In the genomic region with DNA sequence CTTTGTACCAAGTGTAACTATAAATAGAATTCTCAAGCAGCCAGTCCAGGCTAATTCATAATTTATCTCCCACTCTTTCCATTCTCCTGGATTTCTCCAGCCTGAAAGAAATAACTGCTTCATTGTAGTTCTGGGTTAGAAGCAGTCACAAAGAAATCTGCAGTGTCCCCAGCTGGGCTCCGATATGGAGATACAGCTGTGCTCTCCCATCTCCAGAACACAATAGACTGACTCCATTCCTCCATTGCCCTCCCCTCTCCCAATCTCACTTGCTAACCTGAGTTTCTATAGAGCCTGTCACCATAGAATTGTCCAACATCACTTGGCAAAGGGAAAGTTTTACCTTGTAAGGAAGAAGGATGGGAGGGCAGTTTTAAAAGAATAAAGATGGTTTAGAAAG, we compare ENCODE assay signal across 23 mouse cellular contexts.
DNase-seq lines count a peak whose midpoint lies in the region; ATAC-seq and TF ChIP-seq lines count a peak whose summit lies in the region.
"Had no signal": no experiment of that assay in that cellular context is flagged by ENCODE, and none has a peak within 500 bp of the region (broad histone marks: within the 10 kb centered on the region; RNA-seq: fewer than 3 reads in every experiment).

No protein-coding gene starts in this region.

- H3K4me2 ChIP-seq in heart, embryonic 12.5 days, result 0 out of 2 replicates have a peak overlapping the region, but pooled peaks have one; percentile 16
- peak overlapping the region; percentile 7; the same call in 1 of the 2 replicates for H3K4me2 ChIP-seq in heart, embryonic 15.5 days
- H3K4me2 ChIP-seq in midbrain, embryonic 13.5 days (replicated peaks), result no peak overlapping the region
- H3K4me2 ChIP-seq in midbrain, embryonic 11.5 days, result no peak overlapping the region
- H3K4me2 ChIP-seq: forebrain, embryonic 13.5 days; hindbrain, embryonic 14.5 days had no signal

- H3K9ac ChIP-seq in heart, embryonic 12.5 days, result no peak overlapping the region
- H3K9ac ChIP-seq in heart, embryonic 15.5 days, result no peak overlapping the region
- H3K9ac ChIP-seq in heart, adult 2 months (ENCODE audit: low read depth, low read length), result no peak overlapping the region
- no peak overlapping the region for H3K9ac ChIP-seq in midbrain, embryonic 13.5 days (replicated peaks)
- no peak overlapping the region for H3K9ac ChIP-seq in midbrain, embryonic 11.5 days (ENCODE audit: low read length)
- H3K9ac ChIP-seq: forebrain, embryonic 13.5 days; hindbrain, embryonic 14.5 days had no signal

- 28% methylated on average over 1 of the region's 1 CpGs for WGBS in heart, embryonic 12.5 days
- WGBS in heart, embryonic 15.5 days, result 30% methylated on average over 1 of the region's 1 CpGs
- 47% methylated on average over 1 of the region's 1 CpGs for WGBS in heart, adult 2 months
- WGBS in midbrain, embryonic 13.5 days, result 17% methylated on average over 1 of the region's 1 CpGs
- WGBS in midbrain, embryonic 11.5 days, result 52% methylated on average over 1 of the region's 1 CpGs

- H3K4me1 ChIP-seq in heart, embryonic 12.5 days (replicated peaks), result peaks cover 16% of the 10 kb centered on the region
- H3K4me1 ChIP-seq in heart, embryonic 15.5 days (replicated peaks), result peaks cover 13% of the 10 kb centered on the region
- H3K4me1 ChIP-seq in heart, adult 2 months (ENCODE audit: control insufficient read depth, insufficient read depth, low read length), result peaks cover 3% of the 10 kb centered on the region; the same call in 1 of the 2 replicates
- H3K4me1 ChIP-seq in midbrain, embryonic 13.5 days (replicated peaks), result no peaks in the 10 kb centered on the region; the same call in 1 of the 2 replicates
- no peaks in the 10 kb centered on the region for H3K4me1 ChIP-seq in midbrain, embryonic 11.5 days (ENCODE audit: control insufficient read depth, insufficient read depth, low read length)
- H3K4me1 ChIP-seq: forebrain, embryonic 10.5 days; forebrain, embryonic 13.5 days had no signal

- no peak for DNase-seq in heart, postnatal 25 days (ENCODE audit: low spot score)
- no peak for DNase-seq in heart, adult 2 months
- no peak for DNase-seq in midbrain, embryonic 11.5 days (ENCODE audit: low spot score, missing footprints)
- peak; percentile 14 for DNase-seq in retina, postnatal 1 day
- DNase-seq in retina, embryonic 14.5 days (ENCODE audit: low spot score), result no peak
- DNase-seq: adrenal gland, adult 8-10 months; adrenal gland, postnatal 25 days; cerebellum, adult 18-20 months; cerebellum, adult 9-10 months; cerebellum, postnatal 14 days; gastrocnemius, postnatal 10 days; gastrocnemius, postnatal 36 days; heart, postnatal 36 days had no signal

- TF ChIP-seq POLR2A in heart, adult 2 months (IDR thresholded peaks at IDR 0.05; ENCODE audit: insufficient read depth, low read depth, low read length), result no peak

- TF ChIP-seq EP300 in heart, adult 2 months (IDR thresholded peaks at IDR 0.05; ENCODE audit: insufficient read depth, low read depth, low read length), result no peak

- ATAC-seq in heart, embryonic 12.5 days (ENCODE audit: insufficient number of reproducible peaks, low FRiP score), result no peak
- ATAC-seq in heart, embryonic 15.5 days (replicated peaks; ENCODE audit: insufficient number of reproducible peaks, insufficient read depth, low FRiP score, low read depth), result no peak
- ATAC-seq in midbrain, embryonic 13.5 days, result no peak
- ATAC-seq in midbrain, embryonic 11.5 days (ENCODE audit: low FRiP score), result no peak
- ATAC-seq: activated CD4-positive, CD25-positive, alpha-beta regulatory T cell, adult 4 months; forebrain, embryonic 13.5 days; forebrain, embryonic 16.5 days; hindbrain, postnatal 0 days; intestine, postnatal 0 days had no signal

- no peaks in the 10 kb centered on the region for H3K36me3 ChIP-seq in heart, embryonic 12.5 days
- no peaks in the 10 kb centered on the region for H3K36me3 ChIP-seq in heart, embryonic 15.5 days
- H3K36me3 ChIP-seq in heart, adult 2 months (ENCODE audit: control insufficient read depth, insufficient read depth, low read length), result no peaks in the 10 kb centered on the region
- no peaks in the 10 kb centered on the region for H3K36me3 ChIP-seq in midbrain, embryonic 13.5 days
- H3K36me3 ChIP-seq in midbrain, embryonic 11.5 days (ENCODE audit: control insufficient read depth, insufficient read depth, low read length), result no peaks in the 10 kb centered on the region
- H3K36me3 ChIP-seq: forebrain, embryonic 10.5 days had no signal

- H3K79me2 ChIP-seq in heart, adult 2 months (replicated peaks; ENCODE audit: control insufficient read depth, insufficient read depth, low read length), result no peaks in the 10 kb centered on the region

- H3K4me3 ChIP-seq in heart, embryonic 12.5 days, result no peak overlapping the region
- no peak overlapping the region for H3K4me3 ChIP-seq in heart, embryonic 15.5 days
- H3K4me3 ChIP-seq in heart, adult 2 months, result no peak overlapping the region
- H3K4me3 ChIP-seq in midbrain, embryonic 13.5 days (replicated peaks), result no peak overlapping the region
- H3K4me3 ChIP-seq in midbrain, embryonic 11.5 days (ENCODE audit: low read depth, low read length), result no peak overlapping the region
- H3K4me3 ChIP-seq: forebrain, embryonic 10.5 days; forebrain, embryonic 13.5 days had no signal

- intact Hi-C loops in heart, postnatal 25 days (cut with DNase I), result loop anchor here (10.0 kb wide), 1 partner anchor 207 kb away; no protein-coding TSS in a partner anchor
- intact Hi-C loops in heart, adult 2 months (cut with DNase I), result no loop called here

- TF ChIP-seq CTCF in heart, adult 2 months (IDR thresholded peaks at IDR 0.05), result no peak

- H3K9me3 ChIP-seq in heart, embryonic 12.5 days (replicated peaks), result 0 out of 2 replicates have a peak, but pooled peaks cover 3% of the 10 kb centered on the region
- no peaks in the 10 kb centered on the region for H3K9me3 ChIP-seq in heart, embryonic 15.5 days (replicated peaks)
- H3K9me3 ChIP-seq in midbrain, embryonic 13.5 days, result no peaks in the 10 kb centered on the region
- no peaks in the 10 kb centered on the region for H3K9me3 ChIP-seq in midbrain, embryonic 11.5 days (ENCODE audit: control insufficient read depth, low read length)
- H3K9me3 ChIP-seq: forebrain, embryonic 10.5 days; forebrain, embryonic 13.5 days had no signal

- no peaks in the 10 kb centered on the region for H3K27me3 ChIP-seq in heart, embryonic 12.5 days (replicated peaks)
- H3K27me3 ChIP-seq in heart, embryonic 15.5 days, result no peaks in the 10 kb centered on the region
- H3K27me3 ChIP-seq in heart, adult 2 months (ENCODE audit: control insufficient read depth, insufficient read depth, low read length), result no peaks in the 10 kb centered on the region
- H3K27me3 ChIP-seq in midbrain, embryonic 13.5 days, result no peaks in the 10 kb centered on the region
- H3K27me3 ChIP-seq in midbrain, embryonic 11.5 days (ENCODE audit: control insufficient read depth, insufficient read depth, low read length), result no peaks in the 10 kb centered on the region
- H3K27me3 ChIP-seq: forebrain, embryonic 13.5 days had no signal

- no peak overlapping the region for H3K27ac ChIP-seq in heart, embryonic 12.5 days (ENCODE audit: poor library complexity, severe bottlenecking)
- H3K27ac ChIP-seq in heart, embryonic 15.5 days, result no peak overlapping the region; the same call in 1 of the 2 replicates
- H3K27ac ChIP-seq in heart, adult 2 months, result no peak overlapping the region
- peak overlapping the region; percentile 30; the same call in 1 of the 2 replicates for H3K27ac ChIP-seq in midbrain, embryonic 13.5 days
- H3K27ac ChIP-seq in midbrain, embryonic 11.5 days (ENCODE audit: low read depth, low read length), result no peak overlapping the region
- H3K27ac ChIP-seq: forebrain, embryonic 10.5 days; forebrain, embryonic 13.5 days; hindbrain, embryonic 14.5 days; hindbrain, postnatal 0 days had no signal

Comparison
In these comparisons a context has a peak if more than half of its experiments do, and no peak if none do; other contexts are left out.
1. H3K4me2 ChIP-seq: peak in heart, embryonic 12.5 days (single experiment) and heart, embryonic 15.5 days (single experiment); none in midbrain, embryonic 13.5 days (single experiment) and midbrain, embryonic 11.5 days (single experiment).